Mouse (Mus musculus): Measurements from ENCODE around the gene Trub1.

Gene Trub1

GRCm38 (mm10) chr19:57498110-57498743 is 45.5 kb downstream of the Trub1 start:
- no peak for DNase-seq (ENCODE audit: low spot score)

GRCm38 (mm10) chr19:57498884-57499410 is 46.2 kb downstream of the Trub1 start:
- DNase-seq (ENCODE audit: low spot score), result peak; percentile 68

- no peak for DNase-seq (ENCODE audit: low spot score)
These were observed 47.5 kb downstream of the Trub1 start for GRCm38 (mm10) chr19:57500254-57500653.

- DNase-seq (ENCODE audit: low spot score), result no peak
These were observed 50.4 kb downstream of the Trub1 start for GRCm38 (mm10) chr19:57503144-57503543.

GRCm38 (mm10) chr19:57505048-57505932 is 52.6 kb downstream of the Trub1 start:
- DNase-seq (ENCODE audit: low spot score), result no peak

GRCm38 (mm10) chr19:57506591-57506990 is 53.9 kb downstream of the Trub1 start:
- no peak for DNase-seq (ENCODE audit: low spot score)

GRCm38 (mm10) chr19:57508261-57508788 is 55.6 kb downstream of the Trub1 start:
- DNase-seq (ENCODE audit: low spot score), result no peak

GRCm38 (mm10) chr19:57509758-57510319 is 57.1 kb downstream of the Trub1 start:
- no peak for DNase-seq (ENCODE audit: low spot score)

- DNase-seq (ENCODE audit: low spot score), result no peak
These were observed 58.1 kb downstream of the Trub1 start for GRCm38 (mm10) chr19:57510836-57511235.

- DNase-seq (ENCODE audit: low spot score), result no peak
These were observed 60.4 kb downstream of the Trub1 start for GRCm38 (mm10) chr19:57513123-57513522.

- no peak for DNase-seq (ENCODE audit: low spot score)
These were observed 69.0 kb downstream of the Trub1 start for GRCm38 (mm10) chr19:57521721-57522120.

- no peak for DNase-seq (ENCODE audit: low spot score)
These were observed 70.7 kb downstream of the Trub1 start for GRCm38 (mm10) chr19:57523363-57523762.

GRCm38 (mm10) chr19:57525693-57526092 is 73.0 kb downstream of the Trub1 start:
- no peak for DNase-seq (ENCODE audit: low spot score)

- DNase-seq (ENCODE audit: low spot score), result no peak
These were observed 77.5 kb downstream of the Trub1 start for GRCm38 (mm10) chr19:57530212-57530611.

GRCm38 (mm10) chr19:57534262-57534661 is 81.5 kb downstream of the Trub1 start:
- DNase-seq (ENCODE audit: low spot score), result no peak

- no peak for DNase-seq (ENCODE audit: low spot score)
These were observed 83.8 kb downstream of the Trub1 start for GRCm38 (mm10) chr19:57536512-57536911.

GRCm38 (mm10) chr19:57537510-57538182 is 84.9 kb downstream of the Trub1 start:
- DNase-seq (ENCODE audit: low spot score), result no peak

GRCm38 (mm10) chr19:57540118-57540517 is 87.4 kb downstream of the Trub1 start:
- DNase-seq (ENCODE audit: low spot score), result no peak

All from embryo, embryonic 10 days (tissue).